Mouse (Mus musculus) urinary bladder, postnatal 4 days (tissue): ENCODE measurements around the gene Lrrc17.
"Not testable (repeated sequence)": the region's sequence is repeated elsewhere in the genome, so short reads cannot be mapped to it uniquely, and the experiment has no call there.

ENCODE experiments used
- DNase-seq, 2 experiments: peaks; one replicate each; pipeline ENCODE4 v3.0.0; 2021 to 2022; ENCODE audit warnings: low spot score in 2 of 2

Lrrc17 gene

DNA sequence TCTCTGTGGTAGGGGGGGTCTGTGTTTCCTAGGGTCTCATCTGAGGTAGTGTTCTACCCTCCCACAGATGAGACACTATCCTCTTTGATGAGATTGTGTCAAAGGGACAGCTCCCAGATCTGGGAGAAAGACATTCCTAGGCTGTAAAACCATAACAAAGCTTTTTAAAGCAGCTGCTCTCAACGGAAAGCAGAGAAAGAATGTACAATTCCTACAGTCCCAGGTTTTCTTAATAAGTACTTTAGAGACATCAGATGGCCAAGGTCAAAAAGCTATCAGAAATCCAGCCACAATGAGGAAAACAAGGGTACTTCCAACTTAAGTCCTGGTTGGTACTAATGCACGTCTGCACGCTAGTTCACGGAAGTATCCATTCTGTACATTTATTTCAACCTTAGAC, 1.1 kb upstream of the Lrrc17 start:
- no peak for DNase-seq

GRCm38 (mm10) chr5:21544821-21545220, 1.5 kb downstream of the Lrrc17 start:
- peak in 1 of 2 experiments; percentile 30 for DNase-seq

DNA sequence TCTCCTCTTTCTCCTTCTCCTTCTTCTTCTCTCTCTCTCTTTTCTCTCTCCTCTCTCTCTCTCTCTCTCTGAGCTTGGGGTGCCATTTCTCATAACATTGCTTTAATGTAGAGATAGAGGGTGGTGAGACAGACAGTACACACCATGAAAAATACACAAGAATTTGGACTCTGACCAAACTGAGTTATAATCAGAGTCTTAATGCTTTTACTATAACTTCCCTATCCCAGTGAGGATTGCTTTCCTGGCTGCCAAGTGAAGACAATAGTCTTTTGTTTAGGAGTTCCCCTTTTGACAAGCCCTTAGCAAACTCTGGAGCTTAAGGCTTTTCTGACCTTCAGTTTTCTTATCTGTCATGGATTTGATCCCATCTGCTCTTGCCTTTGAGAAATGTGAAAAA, 1.9 kb downstream of the Lrrc17 start:
- no peak for DNase-seq

- peak in 1 of 2 experiments; percentile 47 for DNase-seq
Measured at GRCm38 (mm10) chr5:21545786-21546185, 2.4 kb downstream of the Lrrc17 start.

- DNase-seq, result no peak
Measured at GRCm38 (mm10) chr5:21547005-21547404, 3.6 kb downstream of the Lrrc17 start.

GRCm38 (mm10) chr5:21553685-21554084, 10.3 kb downstream of the Lrrc17 start:
- no peak for DNase-seq

DNA sequence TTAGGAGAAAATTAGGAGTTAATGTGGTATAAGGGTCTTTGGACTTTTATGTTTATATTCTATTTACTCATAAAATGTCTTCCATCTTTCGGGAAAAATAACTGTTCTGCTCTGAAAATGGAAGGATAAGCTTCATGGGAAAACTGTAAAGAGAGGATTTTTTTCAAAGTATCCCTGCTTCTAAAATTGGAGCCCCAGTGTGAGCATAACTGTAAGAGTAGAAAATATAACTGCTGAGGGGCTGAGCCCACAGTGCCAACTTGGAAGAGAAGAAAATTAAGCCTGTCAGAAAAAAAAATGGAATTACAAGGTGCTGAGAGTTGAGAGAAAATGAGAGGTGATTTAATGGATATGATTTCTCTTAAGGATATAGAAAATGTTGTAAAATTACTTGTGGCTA, 11.4 kb downstream of the Lrrc17 start:
- no peak for DNase-seq

GRCm38 (mm10) chr5:21556502-21556901, 13.1 kb downstream of the Lrrc17 start:
- DNase-seq, result no peak

GRCm38 (mm10) chr5:21563936-21564335, 20.6 kb downstream of the Lrrc17 start:
- DNase-seq, result no peak

DNA sequence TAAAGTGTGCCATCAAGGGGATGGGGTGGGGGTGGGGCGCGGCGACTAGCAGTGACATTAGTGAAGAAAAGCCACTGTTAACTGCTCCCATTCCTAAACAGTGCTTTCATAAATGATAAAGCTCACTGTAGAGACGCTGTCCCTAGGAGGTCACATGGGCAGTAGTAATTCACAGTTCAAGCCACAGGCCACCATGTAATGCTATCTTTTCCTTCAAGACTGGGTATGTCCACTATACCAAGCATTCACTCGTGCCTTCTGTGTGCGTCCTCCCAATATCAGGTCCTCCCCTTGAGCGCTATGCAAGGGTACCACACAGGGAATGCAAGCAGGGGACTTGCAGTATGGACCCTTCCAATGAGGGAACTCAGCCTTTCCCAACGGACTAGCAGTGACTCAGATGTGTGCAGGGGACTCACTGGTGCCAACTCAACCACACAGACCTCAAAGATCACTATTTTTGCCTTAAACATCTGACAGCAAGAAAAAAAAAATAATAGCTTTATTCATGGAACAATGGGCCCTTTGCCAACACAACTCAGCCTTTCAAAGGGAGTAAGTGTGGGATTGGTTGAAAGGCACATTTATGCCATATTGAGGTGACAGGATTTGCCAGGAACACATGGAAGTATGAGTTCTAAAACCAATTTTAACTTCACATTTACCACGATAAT, 22.2 kb downstream of the Lrrc17 start:
- DNase-seq, result no peak

DNA sequence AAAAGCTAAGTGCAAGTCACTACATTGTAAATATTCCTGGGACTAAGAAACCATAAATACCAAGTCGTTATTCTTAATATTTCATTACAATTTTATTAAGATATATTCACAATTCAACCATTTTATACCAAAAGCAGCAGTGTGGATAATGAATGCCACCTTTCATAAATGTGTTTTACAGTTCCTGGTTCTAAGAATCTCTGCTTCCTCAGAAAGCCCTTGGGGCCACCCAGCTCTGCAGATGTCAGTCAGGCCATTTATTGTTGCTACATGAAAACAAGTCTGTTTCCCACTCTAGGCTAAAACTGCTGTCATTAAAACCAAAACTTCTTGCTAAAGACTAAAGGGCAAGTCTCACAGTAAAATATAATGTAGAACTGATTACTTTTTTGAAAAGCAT, 24.4 kb downstream of the Lrrc17 start:
- no peak for DNase-seq

GRCm38 (mm10) chr5:21572764-21573416, 29.5 kb downstream of the Lrrc17 start:
- DNase-seq, result no peak

DNA sequence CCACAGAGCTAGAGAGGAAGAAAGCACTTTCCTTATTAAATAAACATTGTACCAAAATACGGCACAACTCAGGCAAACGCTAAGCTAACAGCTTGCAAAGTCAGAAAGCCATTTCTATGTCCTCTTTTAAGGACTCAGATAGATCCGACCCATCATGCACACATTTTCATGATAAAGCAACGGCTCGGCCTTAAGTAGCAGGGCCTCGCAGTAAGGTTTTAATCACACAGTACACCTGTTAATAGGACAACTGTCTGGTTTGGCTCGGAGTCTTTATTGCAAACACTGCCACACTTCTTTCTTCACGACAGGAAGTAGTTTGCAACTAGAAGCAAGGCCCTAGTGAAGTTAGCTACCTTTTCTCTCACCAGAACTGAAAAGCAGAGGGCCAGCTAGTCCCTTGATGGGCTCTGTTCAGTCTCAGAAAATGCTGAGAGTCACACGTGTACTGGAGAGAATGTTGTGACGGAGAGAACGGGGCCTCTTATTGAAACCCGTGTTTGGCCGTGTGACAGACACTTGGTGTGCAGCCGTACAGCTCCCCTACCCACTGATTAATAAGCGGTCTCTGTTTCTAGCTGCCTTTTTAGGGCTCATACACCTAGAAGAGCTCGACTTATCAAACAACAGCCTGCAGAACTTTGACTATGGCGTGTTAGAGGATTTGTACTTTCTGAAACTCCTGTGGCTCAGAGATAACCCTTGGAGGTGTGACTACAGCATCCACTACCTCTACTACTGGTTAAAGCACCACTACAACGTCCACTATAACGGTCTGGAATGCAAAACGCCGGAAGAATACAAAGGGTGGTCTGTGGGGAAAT, 31.2 kb downstream of the Lrrc17 start:
- DNase-seq, result no peak

DNA sequence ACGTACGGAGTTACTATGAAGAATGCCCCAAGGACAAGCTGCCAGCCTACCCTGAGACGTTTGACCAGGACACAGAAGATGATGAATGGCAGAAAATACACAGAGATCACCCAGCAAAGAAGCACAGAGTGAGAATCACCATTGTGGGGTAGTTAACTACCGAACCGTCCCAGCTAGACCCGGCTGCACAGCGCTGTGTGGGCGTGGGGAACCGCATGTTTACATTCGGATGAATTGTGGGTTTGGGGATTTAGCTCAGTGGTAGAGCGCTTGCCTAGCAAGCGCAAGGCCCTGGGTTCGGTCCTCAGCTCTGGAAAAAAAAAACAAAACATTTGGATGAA, 31.8 kb downstream of the Lrrc17 start:
- DNase-seq, result no peak

DNA sequence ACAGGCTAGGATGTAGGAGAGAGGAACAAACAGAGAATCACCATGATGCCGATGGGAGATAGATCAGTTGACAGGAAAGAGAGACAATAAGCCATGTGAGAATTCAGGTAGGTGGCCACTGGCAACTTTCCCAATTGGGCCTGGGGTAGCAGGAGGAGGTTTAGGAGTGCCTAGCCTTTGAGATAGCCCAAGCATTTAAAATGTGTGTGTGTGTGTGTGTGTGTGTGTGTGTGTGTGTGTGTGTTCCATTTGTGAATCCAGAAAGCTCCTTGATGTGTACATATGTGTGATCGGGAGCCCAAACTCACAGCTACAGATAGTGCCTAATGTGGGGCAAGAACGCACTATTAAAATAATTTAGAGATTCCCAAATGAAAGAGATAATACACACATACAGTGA, 34.8 kb downstream of the Lrrc17 start:
- no peak for DNase-seq

DNA sequence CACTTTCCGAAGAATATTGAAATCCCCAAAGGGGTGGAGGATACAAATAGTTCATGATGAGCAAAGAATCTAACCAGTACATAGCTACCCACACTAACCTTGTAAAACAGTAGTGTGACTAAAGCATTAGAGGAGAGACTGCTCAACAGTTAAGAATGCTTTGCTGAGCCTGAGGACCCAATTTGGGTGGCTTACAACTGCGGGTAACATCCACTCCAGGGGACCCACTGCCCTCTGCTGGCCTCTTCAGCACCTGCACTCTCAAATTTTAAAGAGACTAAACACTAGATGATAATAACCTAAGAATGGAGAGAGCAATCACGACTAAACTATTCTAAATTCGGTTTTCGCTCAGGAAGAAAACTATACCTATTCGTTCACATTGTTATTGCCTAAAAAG, 43.4 kb downstream of the Lrrc17 start:
- DNase-seq, result no peak

- DNase-seq, result no peak
Measured at GRCm38 (mm10) chr5:21587683-21588082, 44.3 kb downstream of the Lrrc17 start.

- no peak for DNase-seq
Measured at GRCm38 (mm10) chr5:21588220-21588619, 44.9 kb downstream of the Lrrc17 start.

GRCm38 (mm10) chr5:21592106-21592505, 48.7 kb downstream of the Lrrc17 start:
- DNase-seq, result no peak

DNA sequence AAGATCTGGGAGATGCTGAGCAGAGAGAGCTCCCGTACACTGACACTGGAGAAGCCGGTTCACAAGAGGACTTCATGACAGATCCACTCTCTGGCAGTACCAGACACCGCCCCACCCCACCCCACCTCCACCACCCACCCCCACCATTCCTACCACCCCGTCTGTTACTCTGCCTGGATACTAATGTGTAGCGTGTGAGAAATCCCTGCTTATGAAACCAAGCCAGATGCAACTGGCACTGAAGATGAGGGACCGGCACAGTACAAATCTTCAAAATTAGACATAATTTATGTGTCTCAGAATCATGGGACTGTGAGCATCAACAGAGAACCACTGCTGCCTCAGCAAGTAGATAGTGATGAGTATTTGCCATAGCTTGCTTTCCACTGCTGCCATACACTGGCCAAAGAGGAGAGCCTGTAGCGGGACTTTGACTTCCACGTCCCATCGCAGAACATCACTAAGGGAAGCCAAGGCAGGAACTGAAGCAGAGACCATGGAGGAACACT, 49.9 kb downstream of the Lrrc17 start:
- DNase-seq, result no peak

- DNase-seq, result not testable (repeated sequence)
Measured at GRCm38 (mm10) chr5:21599536-21599935, 56.2 kb downstream of the Lrrc17 start.

DNA sequence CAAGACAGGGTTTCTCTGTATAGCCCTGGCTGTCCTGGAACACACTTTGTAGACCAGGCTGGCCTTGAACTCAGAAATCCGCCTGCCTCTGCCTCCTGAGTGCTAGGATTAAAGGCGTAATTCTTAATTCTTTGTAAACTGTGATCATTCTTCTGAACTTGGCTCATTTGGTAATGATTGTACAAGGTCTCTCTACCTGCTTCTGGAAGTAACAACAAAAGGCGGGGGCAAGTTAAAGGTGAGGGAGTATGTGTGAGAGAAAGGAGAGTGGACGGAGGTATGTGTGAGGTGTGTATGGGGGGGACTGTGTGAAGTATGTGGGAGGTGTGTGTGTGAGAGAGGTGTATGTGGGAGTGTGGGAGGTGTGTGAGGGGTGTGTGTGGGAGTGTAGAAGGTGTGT, 56.6 kb downstream of the Lrrc17 start:
- no peak for DNase-seq

GRCm38 (mm10) chr5:21605936-21606335, 62.6 kb downstream of the Lrrc17 start:
- DNase-seq, result no peak
